In genomic region chr2:24454429-24455011, GRCm38 (mm10) we compare ENCODE assay signal across 20 mouse cellular contexts. TPM values are rescaled to one million over a fixed set of nuclear protein-coding genes. Genes with fewer than 3 reads are reported as not detected.
DNase-seq lines count a peak whose midpoint lies in the region; ATAC-seq lines count a peak whose summit lies in the region.
"Had no signal": no experiment of that assay in that cellular context is flagged by ENCODE, and none has a peak within 500 bp of the region (broad histone marks: within the 10 kb centered on the region; RNA-seq: fewer than 3 reads in every experiment).

No protein-coding gene starts in this region.

- H3K9ac ChIP-seq in hindbrain, embryonic 14.5 days: no peak overlapping the region
- no peak overlapping the region for H3K9ac ChIP-seq in hindbrain, embryonic 11.5 days (ENCODE audit: low read depth, low read length)
- no peak overlapping the region for H3K9ac ChIP-seq in midbrain, embryonic 13.5 days (replicated peaks)
- H3K9ac ChIP-seq in midbrain, embryonic 14.5 days (replicated peaks; ENCODE audit: low read length): no peak overlapping the region
- H3K9ac ChIP-seq in intestine, embryonic 15.5 days: no peak overlapping the region
- no peak overlapping the region for H3K9ac ChIP-seq in stomach, embryonic 15.5 days
- H3K9ac ChIP-seq: embryonic facial prominence, embryonic 15.5 days; forebrain, embryonic 12.5 days; limb, embryonic 15.5 days had no signal

- H3K4me1 ChIP-seq in hindbrain, embryonic 14.5 days (replicated peaks; ENCODE audit: control insufficient read depth, insufficient read depth, low read length): peaks cover 3% of the 10 kb centered on the region; the same call in 1 of the 2 replicates
- H3K4me1 ChIP-seq in hindbrain, embryonic 11.5 days (replicated peaks; ENCODE audit: control insufficient read depth, insufficient read depth, low read length): no peaks in the 10 kb centered on the region
- 0 out of 2 replicates have a peak, but pooled peaks cover 7% of the 10 kb centered on the region for H3K4me1 ChIP-seq in midbrain, embryonic 13.5 days (replicated peaks)
- H3K4me1 ChIP-seq in midbrain, embryonic 14.5 days (ENCODE audit: control insufficient read depth, insufficient read depth, low read length): no peaks in the 10 kb centered on the region
- no peaks in the 10 kb centered on the region for H3K4me1 ChIP-seq in intestine, embryonic 15.5 days (replicated peaks)
- peaks cover 4% of the 10 kb centered on the region; the same call in 1 of the 2 replicates for H3K4me1 ChIP-seq in stomach, embryonic 15.5 days
- H3K4me1 ChIP-seq: embryonic facial prominence, embryonic 15.5 days; limb, embryonic 15.5 days had no signal

- no peaks in the 10 kb centered on the region for H3K9me3 ChIP-seq in hindbrain, embryonic 14.5 days (ENCODE audit: control insufficient read depth, low read length)
- no peaks in the 10 kb centered on the region for H3K9me3 ChIP-seq in hindbrain, embryonic 11.5 days (ENCODE audit: control insufficient read depth, low read length)
- no peaks in the 10 kb centered on the region for H3K9me3 ChIP-seq in midbrain, embryonic 13.5 days
- no peaks in the 10 kb centered on the region for H3K9me3 ChIP-seq in midbrain, embryonic 14.5 days (ENCODE audit: control insufficient read depth, low read length)
- H3K9me3 ChIP-seq in intestine, embryonic 15.5 days: no peaks in the 10 kb centered on the region
- no peaks in the 10 kb centered on the region for H3K9me3 ChIP-seq in stomach, embryonic 15.5 days
- H3K9me3 ChIP-seq: embryonic facial prominence, embryonic 15.5 days; forebrain, embryonic 12.5 days; limb, embryonic 15.5 days had no signal

- H3K27ac ChIP-seq in hindbrain, embryonic 14.5 days: peak overlapping the region; percentile 65
- no peak overlapping the region for H3K27ac ChIP-seq in hindbrain, embryonic 11.5 days (ENCODE audit: low read depth, low read length)
- H3K27ac ChIP-seq in midbrain, embryonic 13.5 days: no peak overlapping the region; the same call in 1 of the 2 replicates
- no peak overlapping the region for H3K27ac ChIP-seq in midbrain, embryonic 14.5 days (replicated peaks; ENCODE audit: low read depth, low read length)
- H3K27ac ChIP-seq in intestine, embryonic 15.5 days: peak overlapping the region; percentile 49
- H3K27ac ChIP-seq in stomach, embryonic 15.5 days: peak overlapping the region; percentile 28; the same call in 1 of the 2 replicates
- H3K27ac ChIP-seq: embryonic facial prominence, embryonic 15.5 days; forebrain, embryonic 12.5 days; limb, embryonic 15.5 days had no signal

- no peak overlapping the region for H3K4me3 ChIP-seq in hindbrain, embryonic 14.5 days (replicated peaks; ENCODE audit: low read length)
- H3K4me3 ChIP-seq in hindbrain, embryonic 11.5 days (ENCODE audit: low read depth, low read length): no peak overlapping the region
- H3K4me3 ChIP-seq in midbrain, embryonic 13.5 days (replicated peaks): no peak overlapping the region
- H3K4me3 ChIP-seq in midbrain, embryonic 14.5 days (replicated peaks; ENCODE audit: low read depth, low read length): no peak overlapping the region
- H3K4me3 ChIP-seq in intestine, embryonic 15.5 days (replicated peaks): no peak overlapping the region
- no peak overlapping the region for H3K4me3 ChIP-seq in stomach, embryonic 15.5 days (replicated peaks)
- H3K4me3 ChIP-seq: embryonic facial prominence, embryonic 15.5 days; forebrain, embryonic 12.5 days; limb, embryonic 15.5 days had no signal

- no peaks in the 10 kb centered on the region for H3K27me3 ChIP-seq in hindbrain, embryonic 14.5 days (ENCODE audit: control insufficient read depth, insufficient read depth, low read length)
- H3K27me3 ChIP-seq in hindbrain, embryonic 11.5 days (ENCODE audit: control insufficient read depth, insufficient read depth, low read length): no peaks in the 10 kb centered on the region
- no peaks in the 10 kb centered on the region for H3K27me3 ChIP-seq in midbrain, embryonic 13.5 days
- H3K27me3 ChIP-seq in midbrain, embryonic 14.5 days (ENCODE audit: control insufficient read depth, insufficient read depth, low read length): no peaks in the 10 kb centered on the region
- H3K27me3 ChIP-seq in intestine, embryonic 15.5 days (replicated peaks): no peaks in the 10 kb centered on the region
- H3K27me3 ChIP-seq in stomach, embryonic 15.5 days (replicated peaks): no peaks in the 10 kb centered on the region
- H3K27me3 ChIP-seq: limb, embryonic 15.5 days had no signal

- peak; percentile 74 for ATAC-seq in hindbrain, embryonic 14.5 days (ENCODE audit: low FRiP score)
- ATAC-seq in hindbrain, embryonic 11.5 days (ENCODE audit: low FRiP score): no peak
- peak; percentile 60; the same call in 1 of the 2 replicates for ATAC-seq in midbrain, embryonic 13.5 days
- ATAC-seq in midbrain, embryonic 14.5 days (ENCODE audit: low FRiP score, low TSS enrichment): no peak
- ATAC-seq in intestine, embryonic 15.5 days: 0 out of 2 replicates have a peak, but pooled peaks have one; percentile 4
- no peak for ATAC-seq in stomach, embryonic 15.5 days (ENCODE audit: insufficient read depth, low FRiP score, low read depth)
- ATAC-seq in megakaryocyte, adult 5-6 weeks (ENCODE audit: poor library complexity, severe bottlenecking): no peak

- no peaks in the 10 kb centered on the region for H3K36me3 ChIP-seq in hindbrain, embryonic 14.5 days (replicated peaks; ENCODE audit: control insufficient read depth, insufficient read depth)
- H3K36me3 ChIP-seq in hindbrain, embryonic 11.5 days (ENCODE audit: control insufficient read depth, insufficient read depth, low read length): no peaks in the 10 kb centered on the region
- H3K36me3 ChIP-seq in midbrain, embryonic 13.5 days: no peaks in the 10 kb centered on the region
- H3K36me3 ChIP-seq in midbrain, embryonic 14.5 days (ENCODE audit: control insufficient read depth, insufficient read depth, low read length): no peaks in the 10 kb centered on the region
- H3K36me3 ChIP-seq in intestine, embryonic 15.5 days: no peaks in the 10 kb centered on the region
- H3K36me3 ChIP-seq in stomach, embryonic 15.5 days: no peaks in the 10 kb centered on the region
- H3K36me3 ChIP-seq: embryonic facial prominence, embryonic 15.5 days; forebrain, embryonic 12.5 days; limb, embryonic 15.5 days had no signal

- DNase-seq in hindbrain, embryonic 14.5 days (ENCODE audit: low spot score): no peak
- DNase-seq in hindbrain, embryonic 11.5 days (ENCODE audit: low spot score): no peak
- DNase-seq in midbrain, embryonic 14.5 days: no peak
- DNase-seq in frontal cortex, postnatal 25 days (ENCODE audit: low spot score in 2 of 2): no peak
- DNase-seq: cerebellum, adult 9-11 months; gastrocnemius, postnatal 25 days; right cerebral cortex, postnatal 14 days had no signal

- WGBS in hindbrain, embryonic 14.5 days: 25% methylated on average over 1 of the region's 1 CpGs
- 57% methylated on average over 1 of the region's 1 CpGs for WGBS in hindbrain, embryonic 11.5 days
- 16% methylated on average over 1 of the region's 1 CpGs for WGBS in midbrain, embryonic 13.5 days
- WGBS in midbrain, embryonic 14.5 days: 20% methylated on average over 1 of the region's 1 CpGs
- whole genome bisulfite sequencing in intestine, embryonic 15.5 days: 65% methylated on average over 1 of the region's 1 CpGs
- 66% methylated on average over 1 of the region's 1 CpGs for WGBS in stomach, embryonic 15.5 days

- H3K4me2 ChIP-seq in hindbrain, embryonic 14.5 days (replicated peaks): no peak overlapping the region
- no peak overlapping the region for H3K4me2 ChIP-seq in hindbrain, embryonic 11.5 days (replicated peaks; ENCODE audit: low read depth, low read length)
- no peak overlapping the region for H3K4me2 ChIP-seq in midbrain, embryonic 13.5 days (replicated peaks)
- no peak overlapping the region for H3K4me2 ChIP-seq in midbrain, embryonic 14.5 days (ENCODE audit: low read length)
- H3K4me2 ChIP-seq in intestine, embryonic 15.5 days (replicated peaks): no peak overlapping the region
- no peak overlapping the region for H3K4me2 ChIP-seq in stomach, embryonic 15.5 days
- H3K4me2 ChIP-seq: embryonic facial prominence, embryonic 15.5 days; forebrain, embryonic 12.5 days; limb, embryonic 15.5 days had no signal

RNA-seq across cellular contexts. Expression of gene Pax8, which starts 20.9 kb away (rescaled TPM):
- polyA plus RNA-seq in hindbrain, embryonic 14.5 days (2014; fragmentation: Nextera tagmentation; extraction: Ambion mirVana): 24.5 and 33.0 TPM in 2 replicates
- polyA plus RNA-seq in hindbrain, embryonic 11.5 days (2014; fragmentation: Nextera tagmentation; extraction: Ambion mirVana): 23.2 and 25.5 TPM in 2 replicates
- 5.3 and 5.9 TPM in 2 replicates for polyA plus RNA-seq in midbrain, embryonic 13.5 days (2015; fragmentation: Nextera tagmentation; extraction: Ambion mirVana)
- 4.5 and 5.4 TPM in 2 replicates for polyA plus RNA-seq in midbrain, embryonic 14.5 days (2014; fragmentation: Nextera tagmentation; extraction: Ambion mirVana)
- polyA plus RNA-seq in intestine, embryonic 15.5 days (2015; fragmentation: Nextera tagmentation; extraction: Ambion mirVana): 0.73 and 1.1 TPM in 2 replicates
- polyA plus RNA-seq in stomach, embryonic 15.5 days (2015; fragmentation: Nextera tagmentation; extraction: Ambion mirVana): 0.18 and 0.60 TPM in 2 replicates
- 0.52 and 2.4 TPM in 2 replicates for total RNA-seq in megakaryocyte, adult 5-6 weeks (2015)
- 0.24 and 0.48 TPM in 2 replicates for total RNA-seq in megakaryocyte, adult 5-6 weeks (2017)
- total RNA-seq: adrenal gland, adult 18-20 months; gastrocnemius, postnatal 25 days; heart, adult 8-10 months; layer of hippocampus, postnatal 14 days; left cerebral cortex, postnatal 14 days had no signal
- polyA plus RNA-seq: frontal cortex, adult 2 months; heart, embryonic 16.5 days had no signal

Comparison
In these comparisons a context has a peak if more than half of its experiments do, and no peak if none do; other contexts are left out.
1. ATAC-seq: peak in hindbrain, embryonic 14.5 days (single experiment), midbrain, embryonic 13.5 days (single experiment) and intestine, embryonic 15.5 days (single experiment); none in hindbrain, embryonic 11.5 days (single experiment), midbrain, embryonic 14.5 days (single experiment), stomach, embryonic 15.5 days (single experiment) and megakaryocyte, adult 5-6 weeks (single experiment).
2. H3K27ac ChIP-seq: peak in hindbrain, embryonic 14.5 days (single experiment), intestine, embryonic 15.5 days (single experiment) and stomach, embryonic 15.5 days (single experiment); none in hindbrain, embryonic 11.5 days (single experiment), midbrain, embryonic 13.5 days (single experiment) and midbrain, embryonic 14.5 days (single experiment).